Mouse (Mus musculus): ENCODE measurements around the gene H2afx. TPM values are rescaled to one million over a fixed set of nuclear protein-coding genes. Genes with fewer than 3 reads are reported as not detected.

Gene H2afx
- total RNA-seq, 4 experiments from 2014 or later, result 25.9 to 44.6 (median 31.7) TPM

GRCm38 (mm10) chr9:44384596-44384995 lies 50.1 kb downstream of the H2afx start:
- no peak for DNase-seq

Small RNA genes within 50 kb of the gene (microRNA-seq; reads per million reads assigned to microRNA genes)
- 0 to 0.18 reads per million in 2 experiments for gene Gm44335

Other genes with a start within 250 kb of the H2afx start
- under 1 TPM in 2 of 4 experiments, not detected in 2; 0.10 to 0.31 TPM for gene Mfrp, start 233.0 kb upstream of the H2afx start, total RNA-seq (2022)
- gene C1qtnf5, start 227.4 kb upstream of the H2afx start, total RNA-seq (2022), result 10 to 100 TPM; 13.7 to 22.0 (median 18.7) TPM
- 1 to 10 TPM in 1 of 4 experiments, under 1 TPM in 3; 0.20 to 1.1 (median 0.93) TPM for gene Gm49380, start 221.2 kb upstream of the H2afx start, total RNA-seq (2022)
- gene Rnf26, start 221.2 kb upstream of the H2afx start, total RNA-seq (2022), result 10 to 100 TPM; 29.8 to 36.7 (median 31.5) TPM
- 10 to 100 TPM; 21.4 to 70.9 (median 38.2) TPM for gene Mcam, start 200.2 kb upstream of the H2afx start, total RNA-seq (2022)
- 10 to 100 TPM; 30.4 to 52.9 (median 40.1) TPM for gene Cbl, start 100.6 kb upstream of the H2afx start, total RNA-seq (2022)
- 10 to 100 TPM in 2 of 4 experiments, 1 to 10 TPM in 2; 3.9 to 18.0 (median 7.9) TPM for gene Ccdc153, start 94.0 kb upstream of the H2afx start, total RNA-seq (2022)
- under 1 TPM in 3 of 4 experiments, not detected in 1; 0.24 to 0.27 (median 0.25) TPM for gene Pdzd3, start 83.2 kb upstream of the H2afx start, total RNA-seq (2022)
- 10 to 100 TPM; 27.6 to 41.8 (median 34.2) TPM for gene Nlrx1, start 66.1 kb upstream of the H2afx start, total RNA-seq (2022)
- gene Abcg4, start 46.1 kb upstream of the H2afx start, total RNA-seq (2022), result 10 to 100 TPM; 39.3 to 51.3 (median 42.1) TPM
- 10 to 100 TPM; 20.3 to 44.4 (median 31.8) TPM for gene Hinfp, start 29.0 kb upstream of the H2afx start, total RNA-seq (2022)
- gene C2cd2l, start 14.4 kb upstream of the H2afx start, total RNA-seq (2022), result 10 to 100 TPM; 42.6 to 60.5 (median 49.9) TPM
- gene Dpagt1, start 8.7 kb upstream of the H2afx start, total RNA-seq (2022), result 10 to 100 TPM; 31.4 to 37.0 (median 34.8) TPM
- gene Hmbs, start 9.5 kb downstream of the H2afx start, total RNA-seq (2022), result 100 to 1,000 TPM in 2 of 4 experiments, 10 to 100 TPM in 2; 82.8 to 122 (median 96.8) TPM
- 10 to 100 TPM; 78.0 to 91.8 (median 85.8) TPM for gene Vps11, start 27.0 kb downstream of the H2afx start, total RNA-seq (2022)
- gene Hyou1, start 44.8 kb downstream of the H2afx start, total RNA-seq (2022), result 100 to 1,000 TPM; 199 to 239 (median 228) TPM
- gene Slc37a4, start 62.2 kb downstream of the H2afx start, total RNA-seq (2022), result 10 to 100 TPM; 18.2 to 27.8 (median 23.5) TPM
- 1,000 to 10,000 TPM; 1,115 to 1,314 (median 1,244) TPM for gene Rps25, start 72.4 kb downstream of the H2afx start, total RNA-seq (2022)
- gene Trappc4, start 72.9 kb downstream of the H2afx start, total RNA-seq (2022), result 100 to 1,000 TPM in 2 of 4 experiments, 10 to 100 TPM in 2; 86.0 to 116 (median 98.3) TPM
- 10 to 100 TPM; 14.9 to 29.6 (median 25.7) TPM for gene Ccdc84, start 83.9 kb downstream of the H2afx start, total RNA-seq (2022)
- gene Foxr1, start 106.4 kb downstream of the H2afx start, total RNA-seq (2022), result not detected
- gene Upk2, start 120.3 kb downstream of the H2afx start, total RNA-seq (2022), result not detected
- gene Bcl9l, start 148.1 kb downstream of the H2afx start, total RNA-seq (2022), result 10 to 100 TPM; 48.9 to 76.1 (median 66.7) TPM
- under 1 TPM; 0.13 to 0.32 (median 0.18) TPM for gene Cxcr5, start 227.2 kb downstream of the H2afx start, total RNA-seq (2022)

Data from adrenal gland, adult 8-10 months (tissue).